Mouse (Mus musculus): Measurements from ENCODE around the gene Adora1. TPM values are rescaled to one million over a fixed set of nuclear protein-coding genes. Genes with fewer than 3 reads are reported as not detected.

Gene Adora1
- polyA plus RNA-seq, 1 experiment from 2014 or later, result 8.3 TPM

- 72% methylated on average over 6 of the region's 6 CpGs for WGBS
Observed at GRCm38 (mm10) chr1:134212351-134212750, 22.9 kb downstream of the Adora1 start.

GRCm38 (mm10) chr1:134211631-134212030 is 23.6 kb downstream of the Adora1 start:
- no peak for ATAC-seq (ENCODE audit: extremely low read depth, insufficient number of reproducible peaks, low FRiP score, low TSS enrichment)
- Histone ChIP-seq H3K9me3 (no peaks in the 10 kb centered on the region), H3K4me3 (no peak overlapping the region), H3K27ac (replicated peaks) (no peak overlapping the region), H3K4me1 (peaks cover 61% of the 10 kb centered on the region), H3K27me3 (replicated peaks) (peaks cover 4% of the 10 kb centered on the region), H3K36me3 (no peaks in the 10 kb centered on the region), H3K4me2 (no peak overlapping the region), H3K9ac (no peak overlapping the region)
- 38% methylated on average over 2 of the region's 2 CpGs for WGBS

More at GRCm38 (mm10) chr1:134212351-134212750, 22.9 kb downstream of the Adora1 start:
- Histone ChIP-seq H3K36me3 (no peaks in the 10 kb centered on the region), H3K4me2 (no peak overlapping the region), H3K9me3 (no peaks in the 10 kb centered on the region), H3K9ac (no peak overlapping the region), H3K4me3 (no peak overlapping the region), H3K27me3 (replicated peaks) (peaks cover 8% of the 10 kb centered on the region), H3K27ac (replicated peaks) (no peak overlapping the region), H3K4me1 (peaks cover 67% of the 10 kb centered on the region)
- ATAC-seq (ENCODE audit: extremely low read depth, insufficient number of reproducible peaks, low FRiP score, low TSS enrichment), result no peak

- H3K27ac ChIP-seq (replicated peaks), result no peak overlapping the region
- no peaks in the 10 kb centered on the region for H3K36me3 ChIP-seq
- no peak overlapping the region for H3K4me3 ChIP-seq
- H3K4me2 ChIP-seq, result no peak overlapping the region
- peaks cover 4% of the 10 kb centered on the region for H3K27me3 ChIP-seq (replicated peaks)
- WGBS, result 51% methylated on average over 6 of the region's 6 CpGs
- no peak for ATAC-seq (ENCODE audit: extremely low read depth, insufficient number of reproducible peaks, low FRiP score, low TSS enrichment)
- no peaks in the 10 kb centered on the region for H3K9me3 ChIP-seq
- no peak overlapping the region for H3K9ac ChIP-seq
- H3K4me1 ChIP-seq, result peaks cover 63% of the 10 kb centered on the region
Observed at GRCm38 (mm10) chr1:134211043-134211442, 24.2 kb downstream of the Adora1 start.

DNA sequence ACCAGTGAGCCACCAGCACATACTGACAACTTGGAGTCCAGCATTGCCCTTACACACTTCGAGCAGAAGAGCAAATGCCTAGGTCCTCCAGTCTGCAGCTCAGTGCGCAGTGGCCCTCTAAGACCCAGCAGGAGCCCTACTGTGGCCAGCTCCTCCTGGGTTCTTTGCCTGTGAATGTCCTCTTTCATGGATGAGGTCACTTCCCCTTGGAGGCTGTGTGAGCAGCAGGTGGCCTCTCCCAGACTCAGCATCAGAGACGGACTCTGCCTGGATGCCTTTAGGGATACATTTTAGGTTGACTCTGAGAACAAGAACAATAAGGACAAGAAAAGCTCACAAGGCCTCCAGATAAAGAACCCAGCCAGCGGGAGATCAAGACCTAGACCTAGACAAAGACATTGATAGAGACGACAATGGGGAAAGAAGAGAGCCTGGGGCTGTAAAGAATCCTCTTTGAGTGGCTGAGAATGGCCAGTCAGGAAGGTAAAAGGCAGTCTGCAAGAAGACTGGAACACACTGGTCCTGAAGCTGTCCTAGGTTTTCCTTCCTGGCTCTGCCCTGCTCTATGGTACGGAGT is 25.0 kb downstream of the Adora1 start:
- no peak for ATAC-seq (ENCODE audit: extremely low read depth, insufficient number of reproducible peaks, low FRiP score, low TSS enrichment)
- Histone ChIP-seq H3K27me3 (replicated peaks) (peaks cover 4% of the 10 kb centered on the region), H3K4me2 (no peak overlapping the region), H3K4me3 (no peak overlapping the region), H3K4me1 (peaks cover 64% of the 10 kb centered on the region), H3K9me3 (no peaks in the 10 kb centered on the region), H3K27ac (replicated peaks) (no peak overlapping the region), H3K36me3 (no peaks in the 10 kb centered on the region), H3K9ac (no peak overlapping the region)
- 71% methylated on average over 6 of the region's 6 CpGs for WGBS

DNA sequence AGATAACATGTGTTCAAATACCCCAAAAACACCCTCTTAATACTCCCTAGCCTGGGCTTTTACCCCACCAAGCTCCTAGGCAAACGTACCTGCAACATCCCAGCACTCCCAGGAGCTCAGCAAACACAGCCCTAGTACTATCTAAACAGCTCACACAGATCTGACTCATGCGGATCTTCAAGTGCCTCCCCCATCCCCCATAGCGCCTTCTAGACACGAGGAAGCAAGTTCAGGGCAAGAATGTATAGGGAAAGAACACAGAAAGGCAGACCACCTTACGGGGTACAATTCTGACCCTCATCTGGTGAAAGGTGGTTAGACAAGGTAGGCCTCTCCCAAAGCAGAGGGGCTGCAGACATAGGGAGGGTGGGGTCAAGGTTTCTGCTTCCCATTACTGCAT is 29.1 kb downstream of the Adora1 start:
- no peaks in the 10 kb centered on the region for H3K36me3 ChIP-seq
- peak overlapping the region; percentile 17; the same call in 1 of the 2 replicates for H3K27ac ChIP-seq (replicated peaks)
- H3K4me2 ChIP-seq, result peak overlapping the region; percentile 16; the same call in 1 of the 2 replicates
- peak overlapping the region; percentile 38; the same call in 1 of the 2 replicates for H3K9ac ChIP-seq
- ATAC-seq (ENCODE audit: extremely low read depth, insufficient number of reproducible peaks, low FRiP score, low TSS enrichment), result no peak
- 30% methylated on average over 5 of the region's 5 CpGs for WGBS
- no peaks in the 10 kb centered on the region for H3K27me3 ChIP-seq (replicated peaks)
- H3K4me3 ChIP-seq, result no peak overlapping the region
- H3K9me3 ChIP-seq, result no peaks in the 10 kb centered on the region
- peaks cover 37% of the 10 kb centered on the region for H3K4me1 ChIP-seq

DNA sequence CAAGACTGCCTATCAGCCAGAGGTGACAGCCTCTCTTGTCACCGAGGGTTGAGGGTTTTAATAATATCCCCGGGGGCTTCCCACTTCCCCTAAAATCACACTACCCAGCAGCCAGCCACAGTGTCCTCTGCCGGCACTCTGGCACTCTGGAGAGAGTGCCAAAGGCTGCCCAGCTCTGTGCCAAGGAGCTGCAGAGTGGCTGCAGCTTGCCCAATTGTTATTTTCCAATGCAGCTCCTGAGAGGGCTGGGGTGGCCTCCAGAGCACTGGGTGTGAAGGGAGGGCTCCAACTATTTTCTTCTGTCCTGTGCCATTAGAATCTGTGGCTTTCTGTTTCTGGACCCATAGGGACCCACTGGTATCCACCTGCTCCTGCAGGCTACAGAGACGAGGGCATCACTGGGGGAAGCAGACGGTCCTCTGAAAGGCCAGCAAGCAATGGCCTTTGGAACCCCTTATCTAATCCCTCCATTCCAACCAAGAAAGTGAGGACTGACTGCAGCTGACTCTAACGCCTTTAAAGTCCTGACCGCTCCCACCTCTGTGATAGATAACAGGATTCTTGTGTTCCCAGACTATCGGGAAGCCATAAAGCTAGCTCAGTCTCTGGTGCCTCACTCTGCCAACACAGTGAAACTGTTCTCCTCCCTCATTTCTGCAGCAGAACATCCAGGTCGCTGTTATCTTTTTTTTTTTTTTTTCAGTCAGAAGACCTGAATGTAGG is 29.8 kb downstream of the Adora1 start:
- Histone ChIP-seq H3K4me3 (no peak overlapping the region), H3K9ac (peak overlapping the region; percentile 8; the same call in 1 of the 2 replicates), H3K27ac (replicated peaks) (peak overlapping the region; percentile 17; the same call in 1 of the 2 replicates), H3K9me3 (no peaks in the 10 kb centered on the region), H3K36me3 (no peaks in the 10 kb centered on the region), H3K4me1 (peaks cover 30% of the 10 kb centered on the region), H3K27me3 (replicated peaks) (peaks cover 3% of the 10 kb centered on the region; the same call in 1 of the 2 replicates), H3K4me2 (peak overlapping the region; percentile 16; the same call in 1 of the 2 replicates)
- 7% methylated on average over 9 of the region's 9 CpGs for WGBS
- ATAC-seq (ENCODE audit: extremely low read depth, insufficient number of reproducible peaks, low FRiP score, low TSS enrichment), result no peak

DNA sequence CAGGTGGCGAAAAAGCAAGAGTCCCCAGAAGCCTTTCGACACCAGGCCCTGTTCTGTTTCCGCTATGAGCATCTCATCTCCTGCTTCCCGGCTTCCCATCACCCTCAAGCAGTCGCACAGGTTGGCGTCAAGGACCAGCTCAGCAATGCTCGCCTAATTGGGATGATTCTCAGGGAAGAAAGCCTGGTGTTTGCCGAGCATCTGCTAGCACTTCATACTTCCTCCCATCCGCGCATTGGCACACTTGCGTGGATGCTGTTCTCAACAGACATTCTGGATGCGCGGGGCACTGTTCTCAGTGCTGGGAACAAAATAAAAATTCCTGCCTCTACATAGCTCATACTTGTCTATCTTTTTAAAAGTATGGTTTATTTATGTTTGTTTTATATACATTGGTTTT is 31.0 kb downstream of the Adora1 start:
- Histone ChIP-seq H3K27ac (replicated peaks) (no peak overlapping the region), H3K9ac (no peak overlapping the region), H3K4me1 (peaks cover 26% of the 10 kb centered on the region), H3K4me2 (no peak overlapping the region), H3K27me3 (replicated peaks) (peaks cover 3% of the 10 kb centered on the region; the same call in 1 of the 2 replicates), H3K36me3 (no peaks in the 10 kb centered on the region), H3K4me3 (no peak overlapping the region), H3K9me3 (no peaks in the 10 kb centered on the region)
- WGBS, result 88% methylated on average over 13 of the region's 13 CpGs
- no peak for ATAC-seq (ENCODE audit: extremely low read depth, insufficient number of reproducible peaks, low FRiP score, low TSS enrichment)

GRCm38 (mm10) chr1:134201751-134202420 is 33.3 kb downstream of the Adora1 start:
- no peak overlapping the region for H3K4me2 ChIP-seq
- H3K4me3 ChIP-seq, result no peak overlapping the region
- H3K27ac ChIP-seq (replicated peaks), result no peak overlapping the region
- peaks cover 3% of the 10 kb centered on the region; the same call in 1 of the 2 replicates for H3K27me3 ChIP-seq (replicated peaks)
- no peak overlapping the region for H3K9ac ChIP-seq
- ATAC-seq (ENCODE audit: extremely low read depth, insufficient number of reproducible peaks, low FRiP score, low TSS enrichment), result no peak
- 31% methylated on average over 3 of the region's 3 CpGs for WGBS
- H3K9me3 ChIP-seq, result no peaks in the 10 kb centered on the region
- peaks cover 20% of the 10 kb centered on the region for H3K4me1 ChIP-seq
- no peaks in the 10 kb centered on the region for H3K36me3 ChIP-seq

DNA sequence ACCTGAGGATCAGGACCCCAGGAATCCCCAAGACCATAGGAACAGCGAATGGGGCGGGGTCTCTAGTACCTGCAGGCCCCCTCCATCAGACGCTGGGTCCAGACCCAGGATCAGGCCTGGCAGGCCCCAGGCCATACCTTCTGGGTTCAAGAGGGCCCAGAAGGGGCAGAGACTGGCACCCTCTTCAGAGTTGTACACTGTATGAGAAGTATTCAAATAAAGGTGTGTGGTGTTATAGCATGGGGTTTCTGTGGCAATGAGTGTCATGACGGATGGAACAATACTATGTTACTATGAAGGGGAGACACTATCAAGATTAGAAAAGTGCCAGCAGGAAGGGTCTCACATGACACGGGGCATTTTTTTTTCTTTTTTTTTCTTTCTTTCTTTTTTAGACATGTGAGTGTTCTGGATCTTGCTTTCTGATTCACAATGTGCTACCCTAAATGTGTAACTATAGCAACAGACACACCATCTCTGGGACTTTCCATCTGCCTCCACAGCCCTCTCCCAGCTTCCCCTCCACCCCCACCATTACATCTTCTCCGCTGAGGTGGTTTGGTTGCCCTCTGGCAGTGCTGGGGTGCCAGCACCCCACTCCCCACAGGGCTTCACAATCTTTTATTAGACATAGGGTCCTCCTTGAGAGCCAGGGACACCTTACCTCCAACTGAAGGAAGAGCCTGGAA is 34.1 kb downstream of the Adora1 start:
- Histone ChIP-seq H3K27me3 (replicated peaks) (peaks cover 3% of the 10 kb centered on the region; the same call in 1 of the 2 replicates), H3K9ac (no peak overlapping the region), H3K27ac (replicated peaks) (no peak overlapping the region), H3K4me2 (no peak overlapping the region), H3K4me1 (peaks cover 21% of the 10 kb centered on the region), H3K9me3 (no peaks in the 10 kb centered on the region), H3K4me3 (no peak overlapping the region), H3K36me3 (no peaks in the 10 kb centered on the region)
- no peak for ATAC-seq (ENCODE audit: extremely low read depth, insufficient number of reproducible peaks, low FRiP score, low TSS enrichment)
- 80% methylated on average over 6 of the region's 6 CpGs for WGBS

DNA sequence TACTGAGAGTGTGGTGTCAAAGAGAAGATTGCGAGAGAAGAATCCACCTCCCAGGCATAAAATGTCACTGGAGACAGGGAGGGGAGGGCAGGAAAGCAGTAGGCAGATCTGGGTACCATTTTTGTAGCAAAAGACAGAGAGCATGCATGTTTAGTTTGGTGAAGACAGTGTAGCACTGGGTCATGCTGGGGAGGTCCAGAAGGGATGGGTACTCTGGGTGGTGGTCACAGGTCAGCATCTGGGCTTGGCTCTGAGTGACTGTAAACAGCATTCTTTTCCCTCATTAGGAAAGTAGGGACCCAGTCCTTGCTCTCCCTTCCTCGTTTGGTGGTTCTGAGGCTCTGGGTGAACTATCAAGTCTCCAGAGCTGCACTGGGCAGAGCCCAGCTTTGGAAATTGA is 34.8 kb downstream of the Adora1 start:
- no peak overlapping the region for H3K4me2 ChIP-seq
- H3K4me1 ChIP-seq, result peaks cover 21% of the 10 kb centered on the region
- H3K36me3 ChIP-seq, result no peaks in the 10 kb centered on the region
- H3K9ac ChIP-seq, result no peak overlapping the region
- peaks cover 3% of the 10 kb centered on the region; the same call in 1 of the 2 replicates for H3K27me3 ChIP-seq (replicated peaks)
- H3K4me3 ChIP-seq, result no peak overlapping the region
- no peak for ATAC-seq (ENCODE audit: extremely low read depth, insufficient number of reproducible peaks, low FRiP score, low TSS enrichment)
- WGBS, result 57% methylated on average over 2 of the region's 2 CpGs
- no peaks in the 10 kb centered on the region for H3K9me3 ChIP-seq
- no peak overlapping the region for H3K27ac ChIP-seq (replicated peaks)

Measured in heart, embryonic 13.5 days (tissue).